Mouse (Mus musculus): ENCODE measurements around the gene Gpr18. TPM values are rescaled to one million over a fixed set of nuclear protein-coding genes. Genes with fewer than 3 reads are reported as not detected.

Gpr18 gene
- polyA plus RNA-seq, 1 experiment from 2014 or later: 0.36 TPM

- H3K9me3 ChIP-seq (ENCODE audit: control insufficient read depth, low read length): 0 out of 2 replicates have a peak, but pooled peaks cover 5% of the 10 kb centered on the region
- H3K9ac ChIP-seq (ENCODE audit: low read length): no peak overlapping the region
- no peak for ATAC-seq (ENCODE audit: low read depth)
- no peaks in the 10 kb centered on the region for H3K4me1 ChIP-seq (replicated peaks; ENCODE audit: control insufficient read depth, insufficient read depth, low read length)
- H3K4me2 ChIP-seq (ENCODE audit: low read depth, low read length): no peak overlapping the region
- no peak overlapping the region for H3K4me3 ChIP-seq (ENCODE audit: low read length)
- H3K27ac ChIP-seq (ENCODE audit: low read length): no peak overlapping the region
- H3K36me3 ChIP-seq (ENCODE audit: control insufficient read depth, insufficient read depth, low read length): peaks cover 4% of the 10 kb centered on the region
- H3K27me3 ChIP-seq (ENCODE audit: control insufficient read depth, insufficient read depth, low read depth, low read length): no peaks in the 10 kb centered on the region
- 80% methylated on average over 11 of the region's 11 CpGs for WGBS
Observed at GRCm38 (mm10) chr14:121938256-121939191, 22.9 kb upstream of the Gpr18 start.

- no peak overlapping the region for H3K27ac ChIP-seq (ENCODE audit: low read length)
- no peaks in the 10 kb centered on the region for H3K27me3 ChIP-seq (ENCODE audit: control insufficient read depth, insufficient read depth, low read depth, low read length)
- H3K4me3 ChIP-seq (ENCODE audit: low read length): no peak overlapping the region
- H3K4me1 ChIP-seq (replicated peaks; ENCODE audit: control insufficient read depth, insufficient read depth, low read length): no peaks in the 10 kb centered on the region
- no peak for ATAC-seq (ENCODE audit: low read depth)
- H3K36me3 ChIP-seq (ENCODE audit: control insufficient read depth, insufficient read depth, low read length): peaks cover 4% of the 10 kb centered on the region
- H3K9me3 ChIP-seq (ENCODE audit: control insufficient read depth, low read length): 0 out of 2 replicates have a peak, but pooled peaks cover 5% of the 10 kb centered on the region
- no peak overlapping the region for H3K4me2 ChIP-seq (ENCODE audit: low read depth, low read length)
- WGBS: 70% methylated on average over 11 of the region's 11 CpGs
- no peak overlapping the region for H3K9ac ChIP-seq (ENCODE audit: low read length)
Observed at GRCm38 (mm10) chr14:121937601-121938255, 22.1 kb upstream of the Gpr18 start.

- peaks cover 4% of the 10 kb centered on the region for H3K36me3 ChIP-seq (ENCODE audit: control insufficient read depth, insufficient read depth, low read length)
- WGBS: 67% methylated on average over 8 of the region's 8 CpGs
- 0 out of 2 replicates have a peak, but pooled peaks cover 5% of the 10 kb centered on the region for H3K9me3 ChIP-seq (ENCODE audit: control insufficient read depth, low read length)
- ATAC-seq (ENCODE audit: low read depth): no peak
- no peaks in the 10 kb centered on the region for H3K4me1 ChIP-seq (replicated peaks; ENCODE audit: control insufficient read depth, insufficient read depth, low read length)
- no peak overlapping the region for H3K27ac ChIP-seq (ENCODE audit: low read length)
- H3K27me3 ChIP-seq (ENCODE audit: control insufficient read depth, insufficient read depth, low read depth, low read length): no peaks in the 10 kb centered on the region
- H3K4me2 ChIP-seq (ENCODE audit: low read depth, low read length): no peak overlapping the region
- no peak overlapping the region for H3K9ac ChIP-seq (ENCODE audit: low read length)
- H3K4me3 ChIP-seq (ENCODE audit: low read length): no peak overlapping the region
Observed at GRCm38 (mm10) chr14:121936856-121937255, 21.3 kb upstream of the Gpr18 start.

- ATAC-seq (ENCODE audit: low read depth): no peak
Observed at GRCm38 (mm10) chr14:121936356-121936755, 20.8 kb upstream of the Gpr18 start.

GRCm38 (mm10) chr14:121934597-121934946 is 19.0 kb upstream of the Gpr18 start:
- Histone ChIP-seq H3K36me3 (ENCODE audit: control insufficient read depth, insufficient read depth, low read length) (peaks cover 4% of the 10 kb centered on the region), H3K4me3 (ENCODE audit: low read length) (no peak overlapping the region), H3K4me1 (replicated peaks; ENCODE audit: control insufficient read depth, insufficient read depth, low read length) (no peaks in the 10 kb centered on the region; the same call in 1 of the 2 replicates), H3K27me3 (ENCODE audit: control insufficient read depth, insufficient read depth, low read depth, low read length) (no peaks in the 10 kb centered on the region), H3K9me3 (ENCODE audit: control insufficient read depth, low read length) (0 out of 2 replicates have a peak, but pooled peaks cover 5% of the 10 kb centered on the region), H3K27ac (ENCODE audit: low read length) (no peak overlapping the region), H3K4me2 (ENCODE audit: low read depth, low read length) (no peak overlapping the region), H3K9ac (ENCODE audit: low read length) (no peak overlapping the region)
- no peak for ATAC-seq (ENCODE audit: low read depth)
- 65% methylated on average over 5 of the region's 5 CpGs for WGBS

More at GRCm38 (mm10) chr14:121936356-121936755, 20.8 kb upstream of the Gpr18 start:
- Histone ChIP-seq H3K9ac (ENCODE audit: low read length) (no peak overlapping the region), H3K9me3 (ENCODE audit: control insufficient read depth, low read length) (0 out of 2 replicates have a peak, but pooled peaks cover 5% of the 10 kb centered on the region), H3K27me3 (ENCODE audit: control insufficient read depth, insufficient read depth, low read depth, low read length) (no peaks in the 10 kb centered on the region), H3K36me3 (ENCODE audit: control insufficient read depth, insufficient read depth, low read length) (peaks cover 4% of the 10 kb centered on the region), H3K27ac (ENCODE audit: low read length) (no peak overlapping the region), H3K4me2 (ENCODE audit: low read depth, low read length) (no peak overlapping the region), H3K4me3 (ENCODE audit: low read length) (no peak overlapping the region), H3K4me1 (replicated peaks; ENCODE audit: control insufficient read depth, insufficient read depth, low read length) (no peaks in the 10 kb centered on the region; the same call in 1 of the 2 replicates)
- 94% methylated on average over 4 of the region's 4 CpGs for WGBS

- 76% methylated on average over 7 of the region's 7 CpGs for WGBS
- no peak for ATAC-seq (ENCODE audit: low read depth)
- H3K9me3 ChIP-seq (ENCODE audit: control insufficient read depth, low read length): 0 out of 2 replicates have a peak, but pooled peaks cover 5% of the 10 kb centered on the region
- H3K4me1 ChIP-seq (replicated peaks; ENCODE audit: control insufficient read depth, insufficient read depth, low read length): no peaks in the 10 kb centered on the region; the same call in 1 of the 2 replicates
- H3K36me3 ChIP-seq (ENCODE audit: control insufficient read depth, insufficient read depth, low read length): peaks cover 4% of the 10 kb centered on the region
- H3K27me3 ChIP-seq (ENCODE audit: control insufficient read depth, insufficient read depth, low read depth, low read length): no peaks in the 10 kb centered on the region
- H3K4me2 ChIP-seq (ENCODE audit: low read depth, low read length): no peak overlapping the region
- H3K4me3 ChIP-seq (ENCODE audit: low read length): no peak overlapping the region
- H3K27ac ChIP-seq (ENCODE audit: low read length): no peak overlapping the region
- no peak overlapping the region for H3K9ac ChIP-seq (ENCODE audit: low read length)
Observed at GRCm38 (mm10) chr14:121933906-121934596, 18.5 kb upstream of the Gpr18 start.

- Histone ChIP-seq H3K36me3 (ENCODE audit: control insufficient read depth, insufficient read depth, low read length) (peaks cover 4% of the 10 kb centered on the region), H3K27me3 (ENCODE audit: control insufficient read depth, insufficient read depth, low read depth, low read length) (no peaks in the 10 kb centered on the region), H3K4me1 (replicated peaks; ENCODE audit: control insufficient read depth, insufficient read depth, low read length) (no peaks in the 10 kb centered on the region; the same call in 1 of the 2 replicates), H3K9ac (ENCODE audit: low read length) (no peak overlapping the region), H3K4me3 (ENCODE audit: low read length) (no peak overlapping the region), H3K9me3 (ENCODE audit: control insufficient read depth, low read length) (0 out of 2 replicates have a peak, but pooled peaks cover 5% of the 10 kb centered on the region), H3K27ac (ENCODE audit: low read length) (no peak overlapping the region), H3K4me2 (ENCODE audit: low read depth, low read length) (no peak overlapping the region)
- 77% methylated on average over 4 of the region's 4 CpGs for WGBS
- no peak for ATAC-seq (ENCODE audit: low read depth)
Observed at GRCm38 (mm10) chr14:121932180-121932579, 16.6 kb upstream of the Gpr18 start.

- Histone ChIP-seq H3K4me3 (ENCODE audit: low read length) (no peak overlapping the region), H3K4me2 (ENCODE audit: low read depth, low read length) (no peak overlapping the region), H3K4me1 (replicated peaks; ENCODE audit: control insufficient read depth, insufficient read depth, low read length) (no peaks in the 10 kb centered on the region; the same call in 1 of the 2 replicates), H3K36me3 (ENCODE audit: control insufficient read depth, insufficient read depth, low read length) (peaks cover 4% of the 10 kb centered on the region), H3K9me3 (ENCODE audit: control insufficient read depth, low read length) (0 out of 2 replicates have a peak, but pooled peaks cover 5% of the 10 kb centered on the region), H3K27me3 (ENCODE audit: control insufficient read depth, insufficient read depth, low read depth, low read length) (no peaks in the 10 kb centered on the region), H3K9ac (ENCODE audit: low read length) (no peak overlapping the region), H3K27ac (ENCODE audit: low read length) (no peak overlapping the region)
- WGBS: 87% methylated on average over 3 of the region's 3 CpGs
- ATAC-seq (ENCODE audit: low read depth): no peak
Observed at GRCm38 (mm10) chr14:121931594-121931993, 16.0 kb upstream of the Gpr18 start.
